Mouse (Mus musculus): ENCODE data around the gene Mepce. TPM values are rescaled to one million over a fixed set of nuclear protein-coding genes. Genes with fewer than 3 reads are reported as not detected.

The Mepce gene
- total and polyA plus RNA-seq, 2 experiments = 13.7 to 18.7 TPM

DNA sequence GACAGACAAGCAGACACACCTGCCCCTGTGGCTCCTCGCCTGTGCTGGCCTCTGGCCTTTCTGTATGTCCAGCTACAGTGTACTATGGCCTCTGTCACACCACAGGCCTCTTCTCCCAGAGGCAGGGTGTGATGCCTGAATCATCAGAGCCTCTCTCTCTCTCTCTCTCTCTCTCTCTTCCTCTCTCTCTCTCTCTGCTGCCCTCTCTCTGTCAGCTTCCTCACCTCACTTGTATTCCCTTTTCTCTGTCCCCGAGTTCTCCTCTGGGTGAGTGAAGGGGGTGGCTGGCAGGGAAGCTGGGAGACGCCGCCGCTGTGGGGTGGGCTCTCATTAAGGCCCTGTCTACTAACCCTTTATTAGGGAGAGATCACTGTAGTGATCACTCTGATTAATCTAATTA, 48.9 kb downstream of the Mepce start:
- TF ChIP-seq POLR2A (IDR thresholded peaks at IDR 0.05; ENCODE audit: extremely low read depth, insufficient read depth, low read length) (no peak), CTCF (IDR thresholded peaks at IDR 0.05; ENCODE audit: low read depth, low read length) (no peak)
- 66% methylated on average over 5 of the region's 5 CpGs for WGBS
- H3K4me1 ChIP-seq (ENCODE audit: control insufficient read depth, insufficient read depth, low read length) = no peaks in the 10 kb centered on the region

DNA sequence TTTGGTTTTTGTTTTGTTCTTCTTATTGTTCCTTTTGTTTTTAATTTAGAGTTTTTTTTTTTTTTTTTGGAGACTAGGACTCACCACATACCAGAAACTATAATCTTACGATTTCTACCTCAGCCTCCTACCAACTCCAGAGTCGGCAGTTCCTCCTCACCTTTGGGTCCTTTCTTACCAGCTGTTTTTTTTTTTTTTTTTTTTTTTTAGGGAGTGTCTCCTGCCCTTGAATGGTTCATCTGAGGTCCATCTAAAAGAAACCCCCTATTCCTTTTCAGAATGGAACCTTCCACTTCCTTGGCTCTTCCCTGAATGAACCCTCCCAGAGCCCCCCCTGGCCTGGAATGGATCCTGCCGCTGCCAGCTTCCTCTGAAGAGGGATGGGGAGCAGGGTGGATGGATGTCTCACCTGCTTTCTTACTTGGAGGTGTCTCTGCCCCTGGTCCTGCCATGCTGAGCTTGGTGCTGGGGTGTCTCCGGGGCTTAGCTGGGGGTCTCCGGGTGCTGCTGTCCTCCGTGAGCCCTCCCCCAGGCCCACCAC, 50.0 kb downstream of the Mepce start:
- TF ChIP-seq POLR2A (IDR thresholded peaks at IDR 0.05; ENCODE audit: extremely low read depth, insufficient read depth, low read length) = no peak
- no peak for TF ChIP-seq CTCF (IDR thresholded peaks at IDR 0.05; ENCODE audit: low read depth, low read length)
- 91% methylated on average over 6 of the region's 6 CpGs for WGBS

More for the DNA sequence above, 48.9 kb downstream of the Mepce start:
- no peaks in the 10 kb centered on the region for H3K79me2 ChIP-seq (ENCODE audit: control insufficient read depth, insufficient read depth, low read length)
- H3K27me3 ChIP-seq (ENCODE audit: control insufficient read depth, insufficient read depth, low read length) = no peaks in the 10 kb centered on the region
- H3K9ac ChIP-seq (ENCODE audit: low read depth, low read length) = no peak overlapping the region
- H3K4me3 ChIP-seq (ENCODE audit: insufficient read depth, low read depth, low read length) = no peak overlapping the region
- H3K36me3 ChIP-seq (ENCODE audit: control insufficient read depth, insufficient read depth, low read length) = no peaks in the 10 kb centered on the region
- no peak overlapping the region for H3K27ac ChIP-seq (replicated peaks; ENCODE audit: insufficient read depth, low read depth, low read length)
- no peak for DNase-seq (ENCODE audit: extremely low read depth, low read depth, low spot score)

DNA sequence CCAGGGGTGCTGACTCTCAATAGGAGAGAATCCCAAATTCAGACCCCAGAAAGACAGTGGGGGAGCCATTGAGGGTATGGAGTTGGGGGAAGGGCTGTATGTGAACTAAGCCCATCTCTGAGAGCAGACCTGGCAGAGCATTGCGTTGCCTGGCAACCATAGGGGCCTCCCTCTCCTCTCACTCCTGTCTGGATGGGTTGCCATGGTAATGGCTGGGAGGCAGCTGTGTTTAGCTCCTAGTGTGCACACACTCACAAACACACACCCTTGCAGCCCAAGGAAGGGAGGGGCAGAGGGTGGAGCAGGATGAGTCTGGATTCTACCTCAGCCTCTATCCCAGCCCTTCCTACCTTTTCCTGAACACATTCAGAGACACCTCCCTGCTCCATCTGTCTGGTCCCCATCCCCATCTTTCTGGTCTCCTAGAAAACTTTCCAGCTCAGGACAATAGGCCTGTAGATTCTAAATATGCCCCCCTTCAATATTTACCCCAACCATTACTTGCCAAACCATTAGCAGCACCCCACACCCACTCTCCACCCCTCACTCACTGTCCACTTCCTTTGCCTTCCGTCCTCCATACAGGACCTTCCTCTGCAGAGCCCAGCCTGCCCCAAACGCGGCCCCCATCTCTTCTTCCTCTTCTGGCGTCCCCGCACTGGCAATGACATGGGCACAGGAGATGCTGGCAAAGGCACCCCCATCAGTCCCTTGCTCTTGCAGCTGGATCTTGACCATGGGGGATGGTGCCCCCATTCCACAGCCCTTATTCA, 53.0 kb downstream of the Mepce start:
- Histone ChIP-seq H3K27me3 (ENCODE audit: control insufficient read depth, insufficient read depth, low read length) (no peaks in the 10 kb centered on the region), H3K36me3 (ENCODE audit: control insufficient read depth, insufficient read depth, low read length) (no peaks in the 10 kb centered on the region), H3K9ac (ENCODE audit: low read depth, low read length) (no peak overlapping the region), H3K4me3 (ENCODE audit: insufficient read depth, low read depth, low read length) (no peak overlapping the region), H3K27ac (replicated peaks; ENCODE audit: insufficient read depth, low read depth, low read length) (no peak overlapping the region), H3K4me1 (ENCODE audit: control insufficient read depth, insufficient read depth, low read length) (no peaks in the 10 kb centered on the region), H3K79me2 (ENCODE audit: control insufficient read depth, insufficient read depth, low read length) (no peaks in the 10 kb centered on the region)
- WGBS = 87% methylated on average over 6 of the region's 6 CpGs
- TF ChIP-seq CTCF (IDR thresholded peaks at IDR 0.05; ENCODE audit: low read depth, low read length) = no peak
- TF ChIP-seq POLR2A (IDR thresholded peaks at IDR 0.05; ENCODE audit: extremely low read depth, insufficient read depth, low read length) = no peak
- DNase-seq (ENCODE audit: extremely low read depth, low read depth, low spot score) = no peak

More for the DNA sequence above, 50.0 kb downstream of the Mepce start:
- H3K4me3 ChIP-seq (ENCODE audit: insufficient read depth, low read depth, low read length) = no peak overlapping the region
- no peak overlapping the region for H3K9ac ChIP-seq (ENCODE audit: low read depth, low read length)
- H3K4me1 ChIP-seq (ENCODE audit: control insufficient read depth, insufficient read depth, low read length) = no peaks in the 10 kb centered on the region
- no peak for DNase-seq (ENCODE audit: extremely low read depth, low read depth, low spot score)
- H3K27me3 ChIP-seq (ENCODE audit: control insufficient read depth, insufficient read depth, low read length) = no peaks in the 10 kb centered on the region
- H3K27ac ChIP-seq (replicated peaks; ENCODE audit: insufficient read depth, low read depth, low read length) = no peak overlapping the region
- no peaks in the 10 kb centered on the region for H3K79me2 ChIP-seq (ENCODE audit: control insufficient read depth, insufficient read depth, low read length)
- H3K36me3 ChIP-seq (ENCODE audit: control insufficient read depth, insufficient read depth, low read length) = no peaks in the 10 kb centered on the region

DNA sequence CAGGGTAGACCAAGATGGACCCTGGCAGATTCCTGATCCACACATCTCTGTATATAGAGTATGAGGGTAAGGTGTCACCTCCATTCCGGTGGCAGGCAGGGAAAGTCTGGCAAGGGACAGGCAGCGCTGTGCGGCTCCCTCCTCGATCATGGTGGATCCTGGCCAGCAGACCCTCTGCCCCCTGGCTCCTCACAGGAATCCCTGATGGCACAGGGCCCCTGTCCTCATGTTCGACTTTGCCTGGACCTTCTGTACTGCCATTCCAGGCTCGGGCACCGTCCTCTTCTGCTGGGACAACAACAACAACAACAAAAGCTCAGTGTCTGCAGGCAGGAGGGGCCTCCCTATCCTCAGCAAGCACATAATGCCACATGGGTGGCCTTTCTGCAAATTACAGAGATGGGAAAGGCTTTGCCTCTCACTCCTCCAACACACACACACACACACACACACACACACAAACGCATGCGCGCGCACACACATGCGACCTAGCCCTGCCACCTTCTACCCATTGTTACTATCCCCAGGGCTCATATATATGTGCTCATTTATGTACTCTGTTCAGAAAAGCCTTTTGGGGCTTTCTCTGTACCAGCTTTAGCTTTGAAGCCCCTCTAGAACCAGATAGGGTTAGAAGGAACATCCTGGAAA, 53.7 kb downstream of the Mepce start:
- Histone ChIP-seq H3K79me2 (ENCODE audit: control insufficient read depth, insufficient read depth, low read length) (no peaks in the 10 kb centered on the region), H3K27me3 (ENCODE audit: control insufficient read depth, insufficient read depth, low read length) (no peaks in the 10 kb centered on the region), H3K4me1 (ENCODE audit: control insufficient read depth, insufficient read depth, low read length) (no peaks in the 10 kb centered on the region), H3K4me3 (ENCODE audit: insufficient read depth, low read depth, low read length) (no peak overlapping the region), H3K36me3 (ENCODE audit: control insufficient read depth, insufficient read depth, low read length) (no peaks in the 10 kb centered on the region), H3K9ac (ENCODE audit: low read depth, low read length) (no peak overlapping the region), H3K27ac (replicated peaks; ENCODE audit: insufficient read depth, low read depth, low read length) (no peak overlapping the region)
- TF ChIP-seq CTCF (IDR thresholded peaks at IDR 0.05; ENCODE audit: low read depth, low read length) (no peak), POLR2A (IDR thresholded peaks at IDR 0.05; ENCODE audit: extremely low read depth, insufficient read depth, low read length) (no peak)
- WGBS = 95% methylated on average over 12 of the region's 12 CpGs
- no peak for DNase-seq (ENCODE audit: extremely low read depth, low read depth, low spot score)

Other genes with a start within 250 kb of the Mepce start
- not detected in 2 replicates for gene Actl6b, start 234.1 kb downstream of the Mepce start, total RNA-seq (2014; rRNA removed)
- gene Actl6b, start 234.1 kb downstream of the Mepce start, polyA plus RNA-seq (2012; rRNA removed) = not detected in 2 replicates
- gene Tfr2, start 217.8 kb downstream of the Mepce start, total RNA-seq (2014; rRNA removed) = 225 and 288 TPM in 2 replicates
- 478 and 486 TPM in 2 replicates for gene Tfr2, start 217.8 kb downstream of the Mepce start, polyA plus RNA-seq (2012; rRNA removed)
- 4.3 and 6.5 TPM in 2 replicates for gene Mospd3, start 186.6 kb downstream of the Mepce start, total RNA-seq (2014; rRNA removed)
- gene Mospd3, start 186.6 kb downstream of the Mepce start, polyA plus RNA-seq (2012; rRNA removed) = 84.3 and 98.8 TPM in 2 replicates
- 4.4 and 6.7 TPM in 2 replicates for gene Pcolce, start 173.9 kb downstream of the Mepce start, total RNA-seq (2014; rRNA removed)
- gene Pcolce, start 173.9 kb downstream of the Mepce start, polyA plus RNA-seq (2012; rRNA removed) = 11.9 TPM in 2 replicates
- 0.07 TPM in 1 of 2 replicates, not detected in the other for gene Fbxo24, start 158.7 kb downstream of the Mepce start, total RNA-seq (2014; rRNA removed)
- 0.05 and 0.06 TPM in 2 replicates for gene Fbxo24, start 158.7 kb downstream of the Mepce start, polyA plus RNA-seq (2012; rRNA removed)
- gene Lrch4, start 158.5 kb downstream of the Mepce start, total RNA-seq (2014; rRNA removed) = 0.74 and 1.1 TPM in 2 replicates
- 10.7 and 15.0 TPM in 2 replicates for gene Lrch4, start 158.5 kb downstream of the Mepce start, polyA plus RNA-seq (2012; rRNA removed)
- gene Gm20605, start 158.5 kb downstream of the Mepce start, total RNA-seq (2014; rRNA removed) = 0.74 and 1.5 TPM in 2 replicates
- 4.3 and 5.6 TPM in 2 replicates for gene Gm20605, start 158.5 kb downstream of the Mepce start, polyA plus RNA-seq (2012; rRNA removed)
- gene Sap25, start 146.3 kb downstream of the Mepce start, total RNA-seq (2014; rRNA removed) = 0.65 and 1.6 TPM in 2 replicates
- 13.0 and 22.7 TPM in 2 replicates for gene Sap25, start 146.3 kb downstream of the Mepce start, polyA plus RNA-seq (2012; rRNA removed)
- 0.07 TPM in 1 of 2 replicates, not detected in the other for gene Irs3, start 141.9 kb downstream of the Mepce start, total RNA-seq (2014; rRNA removed)
- gene Irs3, start 141.9 kb downstream of the Mepce start, polyA plus RNA-seq (2012; rRNA removed) = 0.07 and 0.20 TPM in 2 replicates
- 14.8 and 22.1 TPM in 2 replicates for gene Agfg2, start 102.9 kb downstream of the Mepce start, total RNA-seq (2014; rRNA removed)
- gene Agfg2, start 102.9 kb downstream of the Mepce start, polyA plus RNA-seq (2012; rRNA removed) = 35.9 and 42.2 TPM in 2 replicates
- gene Nyap1, start 46.0 kb downstream of the Mepce start, total RNA-seq (2014; rRNA removed) = 0.13 and 0.18 TPM in 2 replicates
- gene Nyap1, start 46.0 kb downstream of the Mepce start, polyA plus RNA-seq (2012; rRNA removed) = 0.17 and 0.28 TPM in 2 replicates
- gene Tsc22d4, start 41.9 kb downstream of the Mepce start, total RNA-seq (2014; rRNA removed) = 4.4 and 4.5 TPM in 2 replicates
- gene Tsc22d4, start 41.9 kb downstream of the Mepce start, polyA plus RNA-seq (2012; rRNA removed) = 11.4 and 22.1 TPM in 2 replicates
- gene Ppp1r35, start 8.8 kb downstream of the Mepce start, total RNA-seq (2014; rRNA removed) = 11.5 and 16.7 TPM in 2 replicates
- gene Ppp1r35, start 8.8 kb downstream of the Mepce start, polyA plus RNA-seq (2012; rRNA removed) = 28.9 and 34.0 TPM in 2 replicates
- gene Zcwpw1, start 143 bp upstream of the Mepce start, total RNA-seq (2014; rRNA removed) = 3.3 and 4.2 TPM in 2 replicates
- 1.7 and 1.9 TPM in 2 replicates for gene Zcwpw1, start 143 bp upstream of the Mepce start, polyA plus RNA-seq (2012; rRNA removed)
- 3.2 TPM in 2 replicates for gene Pilra, start 48.6 kb upstream of the Mepce start, total RNA-seq (2014; rRNA removed)
- 2.3 and 2.4 TPM in 2 replicates for gene Pilra, start 48.6 kb upstream of the Mepce start, polyA plus RNA-seq (2012; rRNA removed)
- gene Pilrb1, start 70.5 kb upstream of the Mepce start, total RNA-seq (2014; rRNA removed) = 3.2 and 6.1 TPM in 2 replicates
- 2.7 and 5.1 TPM in 2 replicates for gene Pilrb1, start 70.5 kb upstream of the Mepce start, polyA plus RNA-seq (2012; rRNA removed)
- gene Pilrb2, start 84.2 kb upstream of the Mepce start, total RNA-seq (2014; rRNA removed) = 2.1 and 3.7 TPM in 2 replicates
- gene Pilrb2, start 84.2 kb upstream of the Mepce start, polyA plus RNA-seq (2012; rRNA removed) = 2.2 and 4.4 TPM in 2 replicates
- gene Cyp3a13, start 134.0 kb upstream of the Mepce start, total RNA-seq (2014; rRNA removed) = 141 and 173 TPM in 2 replicates
- gene Cyp3a13, start 134.0 kb upstream of the Mepce start, polyA plus RNA-seq (2012; rRNA removed) = 22.9 and 28.6 TPM in 2 replicates
- 0.47 and 0.55 TPM in 2 replicates for gene Gjc3, start 175.4 kb upstream of the Mepce start, total RNA-seq (2014; rRNA removed)
- gene Gjc3, start 175.4 kb upstream of the Mepce start, polyA plus RNA-seq (2012; rRNA removed) = 0.18 and 0.44 TPM in 2 replicates
- 1,462 and 1,614 TPM in 2 replicates for gene Azgp1, start 193.9 kb upstream of the Mepce start, total RNA-seq (2014; rRNA removed)
- gene Azgp1, start 193.9 kb upstream of the Mepce start, polyA plus RNA-seq (2012; rRNA removed) = 1,097 and 1,209 TPM in 2 replicates
- gene Smok3a, start 233.6 kb upstream of the Mepce start, total RNA-seq (2014; rRNA removed) = not detected in 2 replicates
- not detected in 2 replicates for gene Smok3a, start 233.6 kb upstream of the Mepce start, polyA plus RNA-seq (2012; rRNA removed)
- gene Smok3b, start 233.8 kb upstream of the Mepce start, total RNA-seq (2014; rRNA removed) = 0.37 TPM in 1 of 2 replicates, not detected in the other
- not detected in 2 replicates for gene Smok3b, start 233.8 kb upstream of the Mepce start, polyA plus RNA-seq (2012; rRNA removed)

All from liver, adult 2 months (tissue).